Mouse (Mus musculus) brain, embryonic 14.5 days (tissue): ENCODE measurements around the gene 2410004B18Rik.

ENCODE experiments used
- CTCF ChIP-seq: fragments of 200-500 bp; IDR thresholded peaks from 2 replicates; pipeline ENCODE4 v1.5.1; 2012; ENCODE audit warnings: inconsistent platforms, mild to moderate bottlenecking, moderate library complexity, borderline replicate concordance; ENCODE audit not compliant: insufficient read depth, insufficient read length; ENCODE audit errors: extremely low read depth
- POLR2A ChIP-seq: fragments of 200-500 bp; IDR thresholded peaks from 2 replicates; pipeline ENCODE4 v1.6.1; 2012; ENCODE audit warnings: mild to moderate bottlenecking, inconsistent platforms, borderline replicate concordance; ENCODE audit not compliant: poor library complexity, insufficient read depth, insufficient read length, severe bottlenecking; ENCODE audit errors: extremely low read depth

GRCm38 (mm10) chr3:145969031-145969501, 31.3 kb downstream of the 2410004B18Rik start:
- no peak for TF ChIP-seq CTCF
- TF ChIP-seq POLR2A: no peak
